Mouse (Mus musculus) small intestine, adult 2 months (tissue): Measurements from ENCODE around the gene Dleu7.

Source experiments
- CTCF ChIP-seq: fragments of 200-500 bp; IDR thresholded peaks from 2 replicates; pipeline ENCODE4 v1.5.1; 2012; ENCODE audit warnings: low read depth, mild to moderate bottlenecking, control low read depth, inconsistent platforms, low read length, moderate library complexity, mixed read lengths; ENCODE audit not compliant: insufficient replicate concordance, insufficient read length; ENCODE audit errors: extremely low read depth
- POLR2A ChIP-seq: fragments of 200-500 bp; IDR thresholded peaks from 2 replicates; pipeline ENCODE4 v1.6.1; 2012; ENCODE audit warnings: low read depth, mild to moderate bottlenecking, control low read depth, inconsistent platforms, low read length, moderate library complexity

GRCm38 (mm10) chr14:62311672-62312071 lies 18.8 kb upstream of the Dleu7 start:
- TF ChIP-seq CTCF (no peak), POLR2A (no peak)
